Mouse (Mus musculus) stomach, postnatal 0 days (tissue): ENCODE measurements around the gene Mob3b.

Experiments
- CTCF ChIP-seq: IDR thresholded peaks from 2 replicates; pipeline ENCODE4 v1.5.1; 2016; ENCODE audit warnings: antibody characterized with exemption, low read depth, mild to moderate bottlenecking, moderate library complexity
- EP300 ChIP-seq: optimal IDR thresholded peaks from 2 replicates; pipeline ENCODE3; 2016; ENCODE audit warnings: antibody characterized with exemption

DNA sequence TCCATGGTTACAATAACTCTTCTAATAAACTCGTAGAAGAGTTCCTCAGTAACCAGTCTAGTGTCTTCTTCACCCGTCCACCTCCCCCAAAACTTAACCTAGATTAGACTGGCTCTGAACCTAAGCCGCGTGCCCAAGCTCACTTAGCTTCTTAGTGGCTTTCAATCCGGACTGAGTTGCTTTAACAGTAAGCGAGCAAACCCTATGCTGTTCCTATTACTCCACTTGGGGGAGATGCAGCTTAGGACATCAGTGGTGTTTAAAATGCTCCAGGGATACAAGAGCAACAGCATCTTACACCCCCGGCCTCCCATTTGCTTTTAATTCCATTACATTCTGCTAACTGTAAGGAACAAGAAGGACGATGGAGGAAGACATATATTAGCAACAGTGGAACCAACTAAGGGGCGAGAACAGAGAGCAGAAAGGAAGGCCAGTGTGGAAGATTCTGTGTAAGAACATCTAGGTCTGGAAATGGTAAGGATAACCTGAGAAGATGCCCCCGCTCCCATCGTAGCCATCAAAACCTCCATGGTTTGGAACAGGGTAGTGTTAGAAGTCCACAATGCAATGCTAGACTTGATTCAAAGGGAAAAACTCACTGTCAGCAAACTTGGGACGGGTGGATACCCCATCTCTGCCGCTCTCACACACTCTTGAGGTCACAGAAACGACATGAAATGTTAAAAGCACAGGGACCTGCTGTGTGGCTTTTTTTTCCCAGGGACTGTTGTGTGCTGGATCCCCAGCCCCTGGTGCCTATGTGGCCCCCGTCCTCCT is 196.3 kb downstream of the Mob3b start:
- TF ChIP-seq CTCF (peak; percentile 81), EP300 (no peak)
